Mouse (Mus musculus) lung, postnatal 25 days (tissue): ENCODE results near the gene Olfr1369-ps1.
A peak's percentile ranks its signal among the peaks of the same experiment; 100 is the strongest.
"Not testable (repeated sequence)": the region's sequence is repeated elsewhere in the genome, so short reads cannot be mapped to it uniquely, and the experiment has no call there.

Source experiments
- DNase-seq: peaks from one replicate; pipeline ENCODE4 v3.0.0; 2022; ENCODE audit warnings: low spot score

Gene Olfr1369-ps1

DNA sequence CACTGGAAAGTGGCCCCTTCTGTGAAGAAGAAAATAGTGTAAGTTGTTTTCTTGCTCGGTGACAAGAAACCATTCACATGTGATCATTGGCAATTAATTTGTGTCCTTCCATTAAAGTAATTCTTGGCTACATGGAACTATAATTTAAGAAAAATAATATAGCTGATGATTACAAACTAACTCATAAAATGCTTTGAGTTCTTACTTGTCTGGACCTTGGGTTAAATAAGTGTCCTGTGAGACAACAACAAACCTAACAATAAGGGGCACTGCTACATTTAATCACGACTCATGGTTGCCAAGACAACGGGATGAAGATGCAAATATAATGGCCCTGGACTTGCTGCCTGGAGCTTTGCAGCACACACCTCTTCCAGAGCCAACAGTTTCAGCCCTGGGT lies at the start of gene Olfr1369-ps1:
Gene Olfr1369-ps1, plus strand, starts transcription at position 301 of the 400 bp plus-strand sequence.
- DNase-seq = not testable (repeated sequence)

- DNase-seq = no peak
Observed at GRCm38 (mm10) chr13:21066021-21066420, 45.3 kb upstream of the Olfr1369-ps1 start.

DNA sequence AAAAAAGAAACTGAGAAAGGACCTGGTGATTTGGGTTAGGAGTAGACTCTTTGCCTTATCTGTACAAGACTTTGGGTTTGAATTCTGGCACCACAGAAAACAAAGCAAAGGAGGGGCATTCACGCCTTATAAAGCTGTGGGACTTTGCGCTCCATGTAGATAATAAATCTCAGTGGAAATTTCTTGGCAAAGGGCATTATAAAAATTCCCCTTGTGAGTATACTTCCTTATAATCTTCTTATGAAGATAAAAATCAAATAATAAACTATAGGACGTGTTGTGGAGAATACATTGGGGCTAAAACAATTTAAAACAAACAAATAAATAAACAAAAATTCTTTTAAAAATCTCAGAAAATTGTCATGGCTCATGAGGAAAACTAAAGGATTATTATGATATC lies 36.4 kb upstream of the Olfr1369-ps1 start, which contains the start of gene Olfr1370:
Gene Olfr1370, minus strand, starts transcription at position 101 of the 400 bp plus-strand sequence.
- no peak for DNase-seq

- DNase-seq = no peak
Observed at GRCm38 (mm10) chr13:21082686-21083085, 28.6 kb upstream of the Olfr1369-ps1 start.

DNA sequence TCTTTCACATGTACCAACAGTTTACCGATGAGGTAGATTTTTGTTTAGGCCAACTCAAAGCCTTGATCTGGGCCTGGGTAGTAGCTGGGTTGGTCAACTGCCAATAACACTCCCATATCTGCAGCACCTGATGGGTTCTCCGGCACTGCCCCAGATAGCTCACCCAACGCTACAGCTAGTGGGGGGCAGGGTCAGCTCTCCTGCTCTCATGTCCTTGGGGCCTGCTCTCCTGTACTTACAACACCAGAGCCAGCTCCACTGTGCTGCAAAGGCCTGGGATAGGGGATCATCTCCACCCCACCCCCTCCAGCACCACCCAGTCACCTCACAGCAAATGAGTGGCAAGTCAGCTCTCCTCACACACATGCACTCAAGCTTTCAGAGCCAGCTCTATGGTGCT lies 1.5 kb upstream of the Olfr1369-ps1 start:
- no peak for DNase-seq

- no peak for DNase-seq
Observed at GRCm38 (mm10) chr13:21110441-21110840, 842 bp upstream of the Olfr1369-ps1 start.

GRCm38 (mm10) chr13:21114121-21114520 lies 2.8 kb downstream of the Olfr1369-ps1 start:
- DNase-seq = no peak

DNA sequence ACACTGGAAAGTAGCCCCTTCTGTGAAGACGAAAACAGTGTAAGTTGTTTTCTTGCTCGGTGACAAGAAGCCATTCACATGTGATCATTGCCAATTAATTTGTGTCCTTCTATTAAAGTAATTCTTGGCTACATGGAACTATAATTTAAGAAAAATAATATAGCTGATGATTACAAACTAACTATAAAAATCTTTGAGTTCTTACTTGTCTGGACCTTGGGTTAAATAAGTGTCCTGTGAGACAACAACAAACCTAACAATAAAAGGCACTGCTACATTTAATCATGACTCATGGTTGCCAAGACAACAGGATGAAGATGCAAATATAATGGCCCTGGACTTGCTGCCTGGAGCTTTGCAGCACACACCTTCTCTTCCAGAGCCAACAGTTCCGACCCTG lies 18.1 kb downstream of the Olfr1369-ps1 start, which contains the start of gene Olfr263:
Gene Olfr263, plus strand, starts transcription at position 301 of the 400 bp plus-strand sequence.
- DNase-seq = not testable (repeated sequence)

GRCm38 (mm10) chr13:21142421-21142820 lies 31.1 kb downstream of the Olfr1369-ps1 start:
- no peak for DNase-seq

GRCm38 (mm10) chr13:21145767-21146166 lies 34.5 kb downstream of the Olfr1369-ps1 start, which contains the start of gene Olfr1368:
Gene Olfr1368, minus strand, starts transcription at chr13:21145867.
- DNase-seq = no peak

DNA sequence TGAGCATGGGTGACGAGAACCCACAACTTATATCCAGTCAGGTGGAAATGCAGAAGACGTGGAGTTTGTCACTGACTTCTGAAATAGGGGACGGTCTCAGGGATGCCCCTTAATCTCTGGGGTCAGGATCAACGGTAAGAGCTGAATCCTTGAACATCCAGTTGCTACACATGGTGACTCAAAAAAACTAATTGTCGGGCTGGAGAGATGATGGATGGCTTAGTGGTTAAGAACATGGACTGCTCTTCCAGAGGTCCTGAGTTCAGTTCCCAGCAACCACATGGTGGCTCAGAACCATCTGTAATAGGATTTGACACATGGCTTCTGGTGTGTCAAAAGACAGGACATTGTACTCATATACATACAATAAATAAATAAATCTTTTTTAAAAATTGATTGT lies 44.6 kb downstream of the Olfr1369-ps1 start:
- DNase-seq = no peak

DNA sequence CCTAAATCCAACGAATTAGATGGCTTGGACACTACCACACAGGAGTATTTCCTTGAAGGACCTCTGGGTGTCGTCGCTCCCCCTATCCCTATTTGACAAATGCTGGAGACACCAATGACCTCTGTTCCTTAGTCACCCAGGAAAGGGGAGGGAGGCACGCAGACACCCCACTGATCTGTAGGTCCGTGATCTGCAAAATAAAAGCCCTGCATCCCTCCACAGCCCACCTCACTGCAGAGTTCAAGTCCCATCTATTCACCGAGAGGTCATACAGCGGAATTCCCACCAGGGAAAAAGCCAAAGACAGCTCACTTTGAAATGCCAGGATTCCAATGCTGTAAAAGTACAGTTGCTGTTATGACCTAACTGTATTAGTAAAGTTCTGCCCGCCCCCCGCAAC lies 46.8 kb downstream of the Olfr1369-ps1 start:
- DNase-seq = no peak

DNA sequence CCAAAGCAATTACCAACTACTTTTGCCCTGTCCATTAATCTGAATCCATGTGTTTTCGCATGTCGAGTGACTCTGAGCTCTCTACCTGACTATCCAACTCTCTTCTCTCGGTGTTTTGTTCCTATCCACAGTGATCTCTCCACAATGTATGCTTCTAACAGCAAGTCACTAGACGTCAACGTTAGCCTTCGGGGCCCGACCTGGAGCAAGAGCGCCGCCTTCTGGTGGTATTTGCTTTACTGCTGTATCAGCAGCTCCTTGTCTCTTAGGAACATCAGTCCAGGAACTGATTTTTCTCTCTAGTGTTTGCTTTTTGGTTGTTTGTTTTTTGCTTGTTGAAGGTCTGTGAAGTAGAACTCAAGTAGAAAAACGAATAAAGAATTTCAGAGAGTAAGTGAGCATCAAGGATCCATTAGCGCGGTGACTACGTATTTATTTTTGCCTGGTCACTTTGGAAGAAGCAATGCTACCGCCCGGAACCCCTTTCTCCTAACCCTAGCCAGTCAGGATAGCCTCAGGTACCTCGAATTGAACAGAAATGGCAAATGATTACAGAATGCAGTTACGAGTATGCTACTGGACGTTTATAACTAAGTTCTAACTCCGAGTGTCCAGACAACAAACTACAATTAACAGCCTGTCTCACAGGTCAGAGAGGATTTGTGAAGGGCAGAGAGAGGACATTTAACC lies 47.6 kb downstream of the Olfr1369-ps1 start:
- DNase-seq = peak; percentile 89

GRCm38 (mm10) chr13:21159475-21159819 lies 48.2 kb downstream of the Olfr1369-ps1 start:
- no peak for DNase-seq

DNA sequence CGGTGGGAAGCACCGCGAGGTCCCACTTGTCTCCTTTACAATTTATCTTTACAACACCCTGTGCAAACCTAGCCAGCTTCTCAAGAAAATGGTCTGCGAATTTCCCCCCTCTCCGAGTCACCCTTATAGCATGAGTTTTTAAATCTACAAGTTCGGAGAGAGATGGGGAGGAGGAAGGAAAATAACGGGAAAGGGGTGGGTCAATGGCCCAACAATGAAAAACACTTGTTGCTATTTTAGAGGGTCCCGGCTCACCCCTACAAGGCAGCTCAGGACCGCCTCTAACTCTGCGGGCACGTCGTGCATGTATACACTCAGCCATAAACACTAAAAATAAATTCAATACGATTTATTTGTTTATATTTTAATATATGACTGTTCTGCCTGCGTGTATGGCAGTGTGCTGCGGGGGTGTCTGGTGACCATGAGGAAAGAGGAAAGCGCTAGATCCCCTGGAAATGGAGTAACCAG lies 48.8 kb downstream of the Olfr1369-ps1 start:
- DNase-seq = no peak

DNA sequence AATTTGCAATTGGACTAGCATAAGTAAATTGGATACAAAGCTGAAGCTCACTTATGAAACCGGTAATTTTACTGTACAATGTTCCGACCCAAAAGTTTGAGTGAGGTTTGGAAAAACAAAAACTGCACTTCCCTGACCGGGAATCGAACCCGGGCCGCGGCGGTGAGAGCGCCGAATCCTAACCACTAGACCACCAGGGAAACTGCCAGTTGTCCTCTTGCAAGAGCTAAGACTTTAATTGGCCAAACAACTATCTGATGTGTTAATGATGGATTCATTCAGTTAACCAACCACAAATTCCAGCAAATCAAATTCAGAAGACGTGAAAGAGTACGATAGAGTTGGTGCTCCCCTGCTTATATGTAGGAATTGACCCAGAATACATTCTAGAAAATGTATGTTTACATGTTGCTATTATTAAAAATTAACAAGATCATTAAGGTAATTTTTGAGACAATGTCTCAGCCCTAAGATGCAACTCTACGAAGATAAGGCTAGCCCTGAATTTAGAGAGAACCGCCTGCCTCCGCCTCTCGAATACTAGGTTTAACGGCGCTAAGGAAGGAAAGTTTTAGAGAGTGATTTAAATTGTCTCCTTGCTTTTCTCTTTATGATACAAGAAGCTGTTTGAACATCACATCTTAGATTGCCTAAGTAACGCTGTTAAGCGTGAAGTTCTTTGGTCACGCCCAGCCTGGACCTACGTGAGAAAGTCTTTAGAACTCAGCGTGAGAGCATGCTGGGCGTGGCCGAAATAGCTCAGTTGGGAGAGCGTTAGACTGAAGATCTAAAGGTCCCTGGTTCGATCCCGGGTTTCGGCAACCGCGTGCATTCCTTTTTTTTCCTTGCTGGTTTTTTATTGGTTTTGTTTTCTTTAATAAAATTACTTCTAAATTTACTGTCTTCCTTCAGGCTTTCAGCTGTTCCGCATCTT lies 49.6 kb downstream of the Olfr1369-ps1 start:
- peak; percentile 92 for DNase-seq

GRCm38 (mm10) chr13:21161591-21161990 lies 50.3 kb downstream of the Olfr1369-ps1 start:
- DNase-seq = no peak

GRCm38 (mm10) chr13:21162591-21162990 lies 51.3 kb downstream of the Olfr1369-ps1 start:
- DNase-seq = no peak

DNA sequence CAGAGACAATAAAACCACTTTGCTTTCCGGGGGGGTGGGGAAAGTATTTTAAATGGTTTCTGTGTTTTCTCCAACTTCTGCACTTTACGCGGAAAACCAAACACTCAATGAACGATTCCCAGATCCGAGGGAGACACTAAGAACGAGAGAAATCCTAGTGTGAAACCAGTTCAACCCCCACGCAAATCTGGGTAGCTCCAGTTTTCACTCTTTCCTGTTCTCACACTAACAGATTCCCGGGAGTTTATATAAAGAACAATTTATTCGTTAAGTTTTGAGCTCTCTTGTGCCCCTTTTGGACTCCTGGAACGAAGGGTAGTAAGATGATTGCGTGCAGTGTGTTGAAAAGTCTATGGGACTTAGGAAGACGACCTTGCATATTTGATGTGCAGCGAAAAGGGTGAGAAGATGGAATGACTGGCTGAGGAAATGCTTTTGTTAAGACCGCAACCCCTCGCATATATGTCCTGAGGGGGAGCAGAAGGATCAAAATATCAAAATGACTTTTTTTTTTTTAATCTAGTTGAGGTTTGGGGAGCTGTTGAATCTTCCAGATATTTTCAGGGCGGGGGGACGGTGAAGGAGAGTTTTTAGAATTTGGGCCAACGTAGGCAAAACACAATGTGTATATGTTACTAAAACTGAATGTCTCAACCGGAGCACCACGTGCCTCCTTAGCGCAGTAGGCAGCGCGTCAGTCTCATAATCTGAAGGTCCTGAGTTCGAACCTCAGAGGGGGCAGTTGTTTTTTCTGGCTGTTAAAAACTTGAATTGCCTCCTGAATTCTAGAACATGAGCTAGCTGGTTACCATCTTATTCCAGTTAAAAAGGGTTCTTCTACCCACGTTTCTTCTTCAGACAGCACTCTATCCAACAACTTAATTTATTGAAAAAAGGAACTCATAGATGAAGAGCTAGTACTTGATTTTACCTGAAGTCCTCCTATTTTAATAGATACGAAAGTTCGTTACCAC lies 55.9 kb downstream of the Olfr1369-ps1 start:
- peak; percentile 85 for DNase-seq

- peak; percentile 10 for DNase-seq
Observed at GRCm38 (mm10) chr13:21167910-21168300, 56.6 kb downstream of the Olfr1369-ps1 start.

DNA sequence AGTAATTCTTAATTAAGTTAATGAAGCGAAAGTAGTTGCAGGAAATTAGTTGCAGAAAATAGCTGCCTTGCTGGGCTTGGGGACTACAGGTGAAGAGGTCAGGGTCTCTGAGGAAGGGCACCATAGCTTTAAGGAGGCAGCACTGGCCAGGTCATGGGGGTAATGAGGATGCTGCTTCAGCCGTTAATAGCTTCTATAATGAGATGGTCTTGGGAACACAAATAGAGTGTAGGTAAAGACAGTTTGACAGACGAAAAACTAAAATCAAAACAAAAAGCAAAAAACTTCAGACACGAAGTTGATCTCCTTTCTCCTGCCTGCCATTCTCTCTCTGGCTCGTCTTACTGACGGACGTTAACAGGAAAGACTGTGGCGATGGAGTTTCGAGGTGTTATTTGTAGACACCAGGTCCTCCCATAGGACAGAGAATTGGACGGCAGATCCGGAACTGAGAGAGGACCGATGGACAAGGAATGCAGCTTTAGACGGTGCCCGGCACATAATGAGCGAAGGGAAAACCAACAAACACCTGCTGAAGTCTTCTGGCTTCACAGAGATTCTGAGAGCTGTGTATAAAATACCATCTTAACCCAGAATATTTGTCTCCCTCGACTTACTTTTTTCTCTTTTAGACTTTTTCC lies 57.2 kb downstream of the Olfr1369-ps1 start:
- peak; percentile 19 for DNase-seq
